Mouse (Mus musculus) right cerebral cortex, postnatal 14 days (tissue): ENCODE results near the gene Tmf1.

Source experiments
- DNase-seq: peaks from one replicate; pipeline ENCODE4 v3.0.0; 2022

Gene Tmf1

GRCm38 (mm10) chr6:97178491-97179366 lies at the start of gene Tmf1:
Tmf1 (minus strand) TSS chr6:97179122.
- peak; percentile 96 for DNase-seq

DNA sequence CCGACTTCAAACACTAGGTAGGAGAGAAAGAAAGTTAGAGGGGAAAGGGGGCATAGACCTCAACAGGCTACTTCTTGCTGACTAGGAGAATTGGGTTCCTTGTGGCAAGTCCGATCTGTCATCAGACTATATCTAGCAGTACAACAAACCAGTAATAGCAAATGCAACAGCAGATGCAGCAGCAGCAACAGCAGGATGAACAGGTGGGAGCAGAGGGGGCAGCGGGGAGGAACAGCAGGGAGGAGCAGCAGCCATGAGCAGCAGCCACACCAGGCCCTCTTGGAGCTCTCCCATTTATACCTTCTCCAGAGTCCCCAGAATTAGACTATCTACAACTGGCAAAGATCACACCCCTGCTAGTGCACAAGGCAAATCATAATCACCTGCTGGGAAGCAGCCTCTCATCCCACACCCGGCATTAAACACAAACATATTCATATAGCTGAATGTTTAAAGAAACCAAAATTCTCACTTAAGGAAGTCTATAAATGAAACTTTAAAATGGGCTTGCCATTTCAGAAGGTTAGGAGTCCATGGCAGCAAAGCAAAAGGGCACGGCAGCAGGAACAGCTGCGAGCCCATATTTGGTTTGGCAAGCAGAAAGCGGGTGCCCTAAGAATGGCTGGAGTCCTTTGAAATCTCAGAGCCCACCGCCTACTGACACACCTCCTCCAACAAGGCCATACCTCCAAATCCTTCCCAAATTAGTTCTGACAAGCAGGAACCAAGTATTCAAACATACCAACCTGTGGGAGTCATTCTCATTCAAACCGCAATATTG lies 48.3 kb upstream of the Tmf1 start:
- DNase-seq: no peak

GRCm38 (mm10) chr6:97226083-97226491 lies 47.2 kb upstream of the Tmf1 start:
- no peak for DNase-seq

- no peak for DNase-seq
Observed at GRCm38 (mm10) chr6:97224505-97224904, 45.6 kb upstream of the Tmf1 start.

DNA sequence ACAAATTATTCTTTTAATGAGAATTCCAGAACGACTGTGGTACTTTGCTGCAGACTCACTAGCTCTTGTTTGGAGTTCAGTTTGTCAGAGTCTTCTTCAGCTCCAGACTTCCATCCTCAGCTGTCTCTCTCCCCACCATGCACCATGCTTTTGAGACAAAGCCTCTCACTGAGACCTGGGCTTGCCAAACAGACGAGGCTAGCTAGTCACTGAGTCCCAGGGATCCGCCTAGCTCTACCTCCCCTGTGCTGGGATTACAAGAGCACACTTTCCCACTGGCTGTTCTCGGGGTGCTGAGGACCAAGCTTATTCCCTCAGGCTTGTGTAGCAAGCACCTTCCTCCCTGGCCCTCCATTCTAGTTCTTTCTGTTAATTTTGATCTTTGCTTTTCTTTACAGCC lies 44.6 kb upstream of the Tmf1 start:
- DNase-seq: no peak

- no peak for DNase-seq
Observed at GRCm38 (mm10) chr6:97222931-97223467, 44.1 kb upstream of the Tmf1 start.

DNA sequence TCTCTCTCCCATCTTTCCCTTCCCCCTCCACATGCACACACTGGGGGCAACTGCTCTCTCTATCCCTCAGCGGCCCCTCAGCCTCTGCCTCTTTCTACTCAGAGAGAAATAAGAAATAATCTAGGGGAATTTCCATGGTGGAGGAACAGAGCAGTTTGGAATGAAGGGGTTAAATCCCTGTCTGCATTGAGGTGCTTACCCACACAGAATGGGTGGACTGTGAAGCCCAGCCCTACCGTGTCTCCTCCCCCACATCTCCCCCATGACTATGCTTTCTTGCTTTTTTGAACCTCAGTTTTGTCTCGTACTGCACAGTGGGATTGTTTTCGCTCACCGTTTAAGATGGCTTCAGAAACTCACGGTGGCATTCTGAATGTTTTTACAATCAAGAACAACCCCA lies 43.4 kb upstream of the Tmf1 start:
- no peak for DNase-seq

- peak; percentile 42 for DNase-seq
Observed at GRCm38 (mm10) chr6:97221205-97222025, 42.5 kb upstream of the Tmf1 start.

- no peak for DNase-seq
Observed at GRCm38 (mm10) chr6:97220672-97221071, 41.8 kb upstream of the Tmf1 start.

- no peak for DNase-seq
Observed at GRCm38 (mm10) chr6:97216154-97216821, 37.4 kb upstream of the Tmf1 start.

GRCm38 (mm10) chr6:97211981-97212380 lies 33.1 kb upstream of the Tmf1 start:
- peak; percentile 48 for DNase-seq

- DNase-seq: no peak
Observed at GRCm38 (mm10) chr6:97210962-97211601, 32.2 kb upstream of the Tmf1 start.

DNA sequence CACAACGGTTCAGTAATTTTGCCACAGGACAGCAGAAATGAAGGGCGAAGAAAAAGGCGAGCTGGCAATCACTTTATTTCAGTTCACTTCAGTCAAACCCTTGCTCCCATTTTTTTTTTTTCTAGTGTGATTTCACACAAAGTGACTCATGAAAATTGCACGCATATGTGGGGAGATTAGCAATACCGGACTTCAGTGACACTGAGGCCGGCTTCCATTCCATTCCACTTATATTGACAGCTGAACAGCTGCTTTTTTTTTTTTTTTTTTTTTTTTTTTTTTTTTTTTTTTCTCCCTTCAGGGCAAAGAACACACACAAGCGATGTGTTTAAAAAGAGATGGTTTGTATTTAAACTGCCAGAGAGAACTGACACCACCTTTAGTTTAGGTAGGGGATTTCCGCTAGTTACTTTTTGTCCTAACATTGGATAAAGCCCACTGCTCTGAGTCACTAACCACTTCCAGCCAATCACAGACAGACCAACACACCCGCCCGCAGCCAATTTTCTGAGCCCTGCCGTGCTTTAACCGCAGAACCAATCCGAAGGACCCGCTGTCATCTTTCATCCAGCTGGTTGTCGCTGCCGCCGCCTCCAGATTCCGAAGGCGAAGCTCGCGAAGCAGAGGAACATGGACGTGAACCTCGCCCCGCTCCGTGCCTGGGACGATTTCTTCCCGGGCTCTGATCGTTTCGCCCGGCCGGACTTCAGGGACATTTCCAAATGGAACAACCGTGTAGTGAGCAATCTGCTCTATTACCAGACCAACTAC lies 31.5 kb upstream of the Tmf1 start, which contains the start of gene Arl6ip5:
Arl6ip5 (plus strand) TSS at position 499 of the 771 bp plus-strand sequence.
- DNase-seq: peak; percentile 86

- no peak for DNase-seq
Observed at GRCm38 (mm10) chr6:97209751-97210150, 30.8 kb upstream of the Tmf1 start.

GRCm38 (mm10) chr6:97209201-97209600 lies 30.3 kb upstream of the Tmf1 start:
- no peak for DNase-seq

- no peak for DNase-seq
Observed at GRCm38 (mm10) chr6:97208406-97208805, 29.5 kb upstream of the Tmf1 start.

DNA sequence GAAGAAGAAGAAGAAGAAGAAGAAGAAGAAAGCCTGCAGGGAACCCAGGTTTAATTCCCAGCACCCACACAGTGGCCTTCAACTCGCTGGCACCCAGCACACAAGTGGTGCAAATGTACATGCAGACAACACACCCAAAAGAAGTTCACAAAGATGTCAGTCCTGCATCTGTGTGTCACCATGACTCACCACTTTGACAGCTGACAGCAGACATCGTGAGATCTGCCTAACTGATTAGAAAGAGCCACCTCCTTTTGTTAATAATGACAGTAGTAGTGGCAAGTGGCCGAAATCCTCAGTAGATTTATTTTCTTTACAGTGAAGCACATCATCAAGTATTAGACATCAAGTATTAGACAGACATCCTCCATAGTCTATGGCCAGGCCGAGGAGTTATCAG lies 28.2 kb upstream of the Tmf1 start:
- no peak for DNase-seq

DNA sequence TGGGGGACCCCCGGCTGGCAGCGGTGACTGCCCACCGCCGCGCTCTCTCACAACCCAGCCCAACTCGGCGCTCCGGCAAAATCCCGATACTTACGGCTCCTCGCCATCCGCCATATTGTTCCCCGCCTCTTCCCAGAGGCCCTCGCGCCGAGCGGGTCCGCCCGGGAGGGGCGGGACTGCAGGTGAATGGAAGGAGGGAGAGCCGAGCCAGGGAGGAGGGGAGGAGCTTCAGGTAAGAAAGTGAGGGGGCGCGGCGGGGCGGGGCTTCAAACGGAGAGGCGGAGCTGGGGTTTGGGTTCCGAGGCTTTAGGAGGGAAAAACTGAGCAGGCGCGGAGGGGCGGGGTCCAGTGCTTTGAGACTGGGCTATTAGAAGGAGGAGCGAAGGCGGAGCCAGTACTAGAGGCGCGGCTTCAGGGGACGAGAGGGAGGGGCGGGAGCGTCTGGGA lies 26.5 kb upstream of the Tmf1 start, which contains the start of gene Uba3:
Uba3 (minus strand) TSS at position 209 of the 447 bp plus-strand sequence.
- DNase-seq: peak; percentile 99

DNA sequence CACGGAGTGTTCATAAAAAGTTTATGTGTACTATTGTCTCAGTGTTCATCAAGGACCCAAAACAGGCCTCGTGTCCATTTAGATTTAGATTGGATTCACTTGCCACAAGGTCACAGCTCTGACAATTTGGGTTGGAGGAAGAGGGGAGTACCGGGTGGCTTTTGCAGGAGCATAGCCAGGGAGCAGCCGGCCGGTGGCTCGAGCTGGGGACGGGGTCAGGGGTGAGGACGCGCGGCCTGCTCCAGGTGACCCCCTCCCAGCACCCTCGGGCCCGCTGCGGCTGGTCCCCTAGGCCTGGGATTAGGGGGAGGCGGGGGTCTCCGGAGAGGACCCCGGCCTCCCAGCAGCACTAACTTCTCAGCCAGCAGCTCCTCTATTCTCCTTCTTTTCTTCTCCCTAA lies 26.0 kb upstream of the Tmf1 start:
- peak; percentile 13 for DNase-seq

DNA sequence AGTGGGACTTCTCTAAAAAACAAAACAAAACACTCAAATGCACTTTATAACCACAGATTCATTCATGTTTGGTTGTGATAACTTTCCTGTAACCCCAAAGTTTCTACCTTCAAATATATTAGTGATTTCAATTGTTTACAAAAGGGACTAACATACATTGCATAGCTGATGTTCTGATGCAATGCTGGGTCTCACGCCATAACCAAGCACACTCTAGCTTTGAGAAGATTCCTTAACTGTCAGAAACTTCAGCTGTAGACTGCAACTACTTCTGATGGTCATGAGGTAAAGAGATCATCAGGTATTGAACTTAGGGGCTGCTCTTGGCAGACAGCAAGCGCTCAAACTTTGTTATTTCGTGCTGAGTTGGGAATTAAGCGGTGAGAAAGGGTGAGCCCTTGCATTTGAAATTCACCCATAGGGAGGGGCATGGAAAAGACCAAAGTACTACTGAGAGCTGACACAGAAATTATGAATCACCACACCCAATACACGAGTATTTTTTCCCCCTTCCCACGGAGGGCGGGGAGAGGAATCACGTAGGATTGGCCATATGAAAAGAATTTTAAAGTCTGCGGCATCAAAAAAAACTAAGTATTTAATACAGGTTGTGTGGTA lies 25.4 kb upstream of the Tmf1 start:
- DNase-seq: no peak
